Mouse (Mus musculus): ENCODE data around the gene Treh.
A peak's percentile ranks its signal among the peaks of the same experiment; 100 is the strongest.

The Treh gene

GRCm38 (mm10) chr9:44715705-44716362 is 42.8 kb downstream of the Treh start:
- DNase-seq (ENCODE audit: low read depth, low spot score): no peak

DNA sequence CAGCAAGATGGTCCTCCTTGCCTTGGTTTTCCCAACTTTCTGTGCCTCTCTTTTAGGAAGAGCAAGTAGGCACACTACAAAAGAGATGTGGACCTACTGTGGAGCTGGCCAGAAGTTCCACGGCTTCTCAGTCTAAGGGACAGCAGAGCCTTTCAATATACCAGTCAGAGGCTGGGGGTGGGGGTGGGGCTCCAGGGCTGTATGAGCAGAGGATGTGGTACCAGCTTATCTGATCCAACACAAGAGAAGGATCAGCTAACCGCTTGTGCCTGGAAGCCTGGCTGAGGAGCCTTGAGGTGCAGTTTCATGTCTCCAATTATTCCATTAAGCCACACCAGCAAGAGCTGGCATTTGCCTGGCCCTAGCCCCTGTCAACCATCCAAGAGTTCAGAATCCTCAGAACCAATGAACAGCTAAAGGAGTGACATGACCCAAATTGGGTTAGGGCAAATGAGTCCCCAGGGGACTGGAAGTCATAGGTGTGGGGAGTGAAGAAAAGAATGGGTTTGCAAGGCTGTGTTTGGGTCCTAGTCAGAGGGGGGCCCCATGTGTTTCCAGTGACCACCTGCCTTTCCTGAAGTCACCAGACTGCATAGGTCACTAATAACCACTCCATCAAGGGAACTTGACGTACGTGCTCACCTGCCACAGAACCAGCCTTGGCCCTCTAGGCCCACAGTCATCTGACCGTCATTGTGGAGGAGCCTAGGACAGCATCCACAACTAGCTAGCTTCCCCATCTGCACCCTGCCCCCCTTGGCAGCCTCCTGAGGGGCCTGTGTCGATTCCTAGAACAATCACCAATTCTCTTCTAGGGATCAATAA is 44.2 kb downstream of the Treh start:
- no peak for DNase-seq (ENCODE audit: low read depth, low spot score)

DNA sequence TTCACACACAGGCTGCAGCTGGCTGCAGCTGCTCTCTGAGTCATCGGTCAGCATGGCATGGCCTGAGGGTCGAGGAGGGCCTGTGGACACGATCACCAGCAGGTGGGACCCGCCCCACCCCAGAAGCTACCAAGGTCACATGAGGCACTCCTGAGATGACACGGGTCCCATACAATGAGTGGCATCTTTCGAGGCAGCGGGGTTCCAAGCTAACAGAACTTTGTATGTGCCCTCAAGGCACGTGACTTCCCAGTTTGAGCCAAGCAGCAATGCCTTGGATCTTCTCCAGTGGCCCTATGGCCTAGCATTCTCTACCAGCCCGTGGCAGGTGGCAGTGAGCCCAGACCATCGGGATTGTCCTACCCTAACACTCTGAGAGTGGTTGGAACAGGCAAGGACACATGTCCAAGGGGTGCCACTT is 44.8 kb downstream of the Treh start:
- no peak for DNase-seq (ENCODE audit: low read depth, low spot score)

DNA sequence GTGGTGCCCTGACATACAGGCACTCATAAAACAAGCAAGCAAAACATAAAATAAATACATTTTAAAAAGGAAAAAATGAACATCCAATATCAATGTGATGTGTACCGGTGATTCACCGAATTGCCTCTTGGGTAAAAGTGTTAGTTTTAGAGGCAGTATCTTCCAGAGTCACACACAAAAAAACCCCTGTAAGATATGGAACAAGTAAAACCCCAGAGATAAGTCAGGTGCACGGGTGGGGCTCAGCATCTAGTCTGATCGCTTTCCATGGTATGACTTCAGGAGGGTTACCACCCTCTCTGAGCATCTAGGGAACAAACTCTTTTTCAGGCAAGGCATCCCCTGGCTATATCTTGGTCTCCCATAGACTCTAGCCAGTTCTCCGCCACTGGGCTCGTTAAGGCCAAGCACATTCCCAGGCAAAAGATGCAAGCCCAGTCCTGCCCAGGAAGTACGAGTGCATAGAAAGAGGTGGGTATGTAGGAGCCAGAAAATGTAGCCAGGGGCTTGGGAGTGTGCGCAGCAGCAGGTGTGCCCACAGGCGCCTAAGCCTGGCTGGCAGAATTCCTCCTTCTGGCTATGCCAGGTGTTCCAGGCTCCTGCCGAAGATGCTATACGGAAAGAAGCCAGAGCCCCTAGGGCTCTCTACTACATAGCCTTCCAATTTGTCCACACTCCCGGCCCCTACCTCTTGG is 46.1 kb downstream of the Treh start:
- DNase-seq (ENCODE audit: low read depth, low spot score): no peak

DNA sequence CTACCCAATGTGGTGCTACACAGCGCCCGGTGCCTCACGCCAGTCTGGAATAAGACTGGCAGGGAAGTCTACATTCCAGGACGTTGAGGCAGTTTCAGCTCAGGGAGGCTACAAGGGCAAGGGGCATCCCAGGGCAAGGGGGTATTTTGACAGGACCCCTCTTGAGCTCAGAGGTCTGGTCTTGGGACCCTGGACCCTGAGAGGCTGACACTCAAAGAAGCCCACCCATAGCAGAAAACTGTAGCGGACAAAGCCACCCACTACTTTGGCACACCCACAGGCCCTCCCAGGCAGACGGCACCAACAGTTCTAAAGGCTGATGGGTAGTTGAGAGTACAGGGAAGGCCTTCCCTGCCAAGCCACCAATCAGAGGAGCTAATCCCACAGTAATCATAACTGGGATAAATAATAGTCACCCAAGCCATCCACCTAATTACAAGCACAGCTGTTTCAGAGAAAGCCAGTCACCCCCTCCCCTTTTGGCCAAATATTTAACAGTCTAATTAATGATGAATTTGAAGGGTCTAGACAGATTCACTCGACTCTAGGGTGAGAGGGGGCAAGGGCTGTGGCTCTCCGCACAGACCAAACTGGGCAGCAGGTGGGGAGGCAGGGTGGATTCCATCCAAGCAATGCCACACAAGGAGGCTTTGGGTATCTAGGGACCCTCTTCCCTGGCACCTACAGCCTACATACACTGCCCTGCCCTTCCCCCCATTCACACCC is 46.8 kb downstream of the Treh start:
- DNase-seq (ENCODE audit: low read depth, low spot score): no peak

DNA sequence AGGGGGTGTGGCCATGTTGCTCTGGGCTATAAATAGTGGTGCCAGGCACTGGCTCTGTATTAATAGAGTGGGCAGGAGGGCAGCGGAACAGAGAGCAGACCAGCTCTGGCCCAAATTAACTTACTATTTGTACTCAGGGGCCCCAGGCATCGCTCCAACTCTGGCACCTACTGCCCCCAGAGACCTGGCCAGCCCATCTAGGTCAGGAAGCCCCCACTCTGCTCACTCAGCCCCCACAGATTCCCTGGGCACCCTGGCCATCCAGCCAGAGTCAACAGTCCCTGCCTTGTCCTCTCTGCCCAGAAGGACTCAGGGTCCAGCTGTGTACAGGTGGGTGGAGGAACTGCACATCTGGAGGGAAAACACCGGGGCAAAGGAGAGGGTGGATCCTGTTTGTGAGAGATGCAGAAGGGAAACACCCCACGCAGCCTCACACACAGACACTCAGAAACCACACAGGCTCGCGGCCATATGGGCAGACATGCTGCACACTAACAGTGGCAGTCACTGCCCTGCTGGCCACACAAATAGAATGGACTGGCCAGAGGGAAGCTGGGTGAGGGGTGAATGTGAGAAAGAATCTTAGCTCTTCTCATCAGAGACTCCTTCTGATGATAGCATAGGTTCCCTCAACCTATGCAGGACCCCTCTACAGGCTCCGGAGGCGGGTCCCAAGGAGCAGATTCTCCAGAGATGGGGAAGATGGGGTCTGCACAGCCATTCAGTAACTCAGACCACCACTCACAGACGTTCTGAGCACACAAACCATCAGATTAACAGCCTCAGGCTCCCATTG is 47.5 kb downstream of the Treh start:
- no peak for DNase-seq (ENCODE audit: low read depth, low spot score)

DNA sequence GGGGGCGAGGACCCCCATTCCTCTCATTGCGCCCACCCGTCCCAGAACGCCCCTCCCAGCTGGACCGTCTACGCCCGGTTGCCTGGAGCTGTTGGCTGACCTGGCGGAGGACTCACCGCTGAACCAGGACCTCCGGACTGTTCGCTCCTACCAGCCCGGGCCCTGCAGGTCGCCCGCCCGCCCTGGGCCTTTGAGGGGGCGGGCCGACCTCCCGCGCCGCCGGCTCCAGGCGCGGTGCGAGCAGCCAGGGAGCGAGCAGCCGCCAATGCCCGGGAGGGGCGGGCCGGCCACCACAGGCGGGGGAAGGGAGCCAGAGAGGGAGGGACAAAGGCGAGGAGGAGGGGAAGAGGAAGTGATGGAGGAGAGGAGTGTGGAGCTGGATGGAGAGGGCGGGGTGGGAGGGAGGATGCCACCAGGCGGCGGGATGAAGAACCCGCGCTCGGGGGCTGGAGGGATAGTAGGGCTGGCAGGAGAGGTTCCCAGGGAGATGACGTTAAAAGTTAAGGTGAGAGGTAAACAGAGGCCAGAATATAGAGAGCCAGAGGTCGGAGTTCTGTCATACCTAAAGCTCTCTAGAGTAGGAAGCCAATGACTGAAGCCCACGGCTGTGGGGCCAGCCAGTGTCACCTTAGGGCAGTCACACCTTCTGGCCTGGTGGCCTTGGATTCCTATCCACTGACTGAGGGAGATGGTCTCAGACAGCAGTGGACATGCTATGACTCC is 48.3 kb downstream of the Treh start:
- DNase-seq (ENCODE audit: low read depth, low spot score): peak; percentile 49

GRCm38 (mm10) chr9:44721877-44722186 is 48.8 kb downstream of the Treh start:
- no peak for DNase-seq (ENCODE audit: low read depth, low spot score)

- DNase-seq (ENCODE audit: low read depth, low spot score): no peak
These were observed 49.5 kb downstream of the Treh start for GRCm38 (mm10) chr9:44722575-44722974.

DNA sequence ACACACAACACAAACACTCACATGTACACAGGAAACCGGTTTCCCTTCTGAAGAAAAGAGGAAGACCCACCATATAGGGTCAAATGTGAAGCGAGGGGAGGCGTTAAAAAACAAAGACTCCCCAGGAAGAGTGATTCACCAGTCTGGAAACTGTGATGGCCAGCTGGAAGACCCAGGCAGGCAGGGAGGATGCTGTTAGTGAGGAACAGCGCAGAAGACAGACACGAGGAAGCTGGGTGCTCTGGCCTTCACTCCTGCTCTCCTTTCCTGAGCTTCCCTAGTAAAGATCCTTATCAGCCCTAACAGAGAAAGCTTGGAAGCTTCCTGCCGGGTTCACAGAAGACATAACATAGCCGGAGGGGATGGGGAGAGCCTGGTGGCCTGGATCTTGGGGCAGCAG is 50.0 kb downstream of the Treh start:
- DNase-seq (ENCODE audit: low read depth, low spot score): no peak

DNA sequence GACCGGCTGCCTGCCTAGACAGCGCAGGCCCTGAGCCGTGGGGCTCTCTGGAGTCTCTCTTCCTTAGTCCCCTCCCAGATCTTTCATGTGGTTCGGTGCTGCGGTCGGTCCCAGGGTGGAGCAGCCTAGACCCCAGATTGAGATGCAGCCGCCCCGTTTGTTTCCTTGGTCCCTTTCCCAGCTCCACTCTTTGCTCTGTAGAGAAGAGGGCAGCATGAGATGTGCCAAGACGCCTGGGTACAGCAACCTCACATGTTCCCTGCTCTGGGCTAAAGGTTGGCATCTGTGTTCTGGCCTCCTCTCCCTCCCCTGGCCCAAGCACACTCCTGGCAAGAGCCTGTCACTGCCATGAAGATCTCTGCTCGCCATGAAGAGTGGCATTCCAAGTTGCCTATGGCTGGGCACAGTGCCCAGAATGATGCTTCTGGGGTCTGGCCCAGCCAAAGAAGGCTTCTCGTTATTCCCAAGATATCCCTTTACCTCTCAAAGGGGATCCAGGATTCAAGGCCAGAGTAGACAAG is 50.5 kb downstream of the Treh start:
- no peak for DNase-seq (ENCODE audit: low read depth, low spot score)

GRCm38 (mm10) chr9:44724223-44724622 is 51.2 kb downstream of the Treh start:
- DNase-seq (ENCODE audit: low read depth, low spot score): no peak

DNA sequence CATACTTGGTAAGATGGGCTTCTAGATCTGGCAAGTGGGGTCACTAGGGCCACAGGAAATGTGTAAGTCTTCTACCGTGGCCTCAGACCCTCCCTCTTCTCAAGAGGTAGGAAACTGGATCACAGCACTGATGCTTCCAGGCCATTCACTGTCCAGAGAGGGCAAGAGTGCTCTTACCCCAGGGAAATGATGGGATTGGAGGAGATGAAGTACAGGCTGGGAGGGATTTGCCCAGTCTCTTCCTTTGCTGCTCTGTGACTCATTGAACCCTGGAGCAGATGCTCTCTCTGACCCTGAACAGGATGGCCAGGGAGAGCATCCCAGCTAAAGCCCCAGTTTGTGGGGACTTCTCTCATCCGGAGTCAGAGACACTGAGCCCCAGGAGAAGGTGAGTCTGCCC is 51.6 kb downstream of the Treh start:
- no peak for DNase-seq (ENCODE audit: low read depth, low spot score)

DNA sequence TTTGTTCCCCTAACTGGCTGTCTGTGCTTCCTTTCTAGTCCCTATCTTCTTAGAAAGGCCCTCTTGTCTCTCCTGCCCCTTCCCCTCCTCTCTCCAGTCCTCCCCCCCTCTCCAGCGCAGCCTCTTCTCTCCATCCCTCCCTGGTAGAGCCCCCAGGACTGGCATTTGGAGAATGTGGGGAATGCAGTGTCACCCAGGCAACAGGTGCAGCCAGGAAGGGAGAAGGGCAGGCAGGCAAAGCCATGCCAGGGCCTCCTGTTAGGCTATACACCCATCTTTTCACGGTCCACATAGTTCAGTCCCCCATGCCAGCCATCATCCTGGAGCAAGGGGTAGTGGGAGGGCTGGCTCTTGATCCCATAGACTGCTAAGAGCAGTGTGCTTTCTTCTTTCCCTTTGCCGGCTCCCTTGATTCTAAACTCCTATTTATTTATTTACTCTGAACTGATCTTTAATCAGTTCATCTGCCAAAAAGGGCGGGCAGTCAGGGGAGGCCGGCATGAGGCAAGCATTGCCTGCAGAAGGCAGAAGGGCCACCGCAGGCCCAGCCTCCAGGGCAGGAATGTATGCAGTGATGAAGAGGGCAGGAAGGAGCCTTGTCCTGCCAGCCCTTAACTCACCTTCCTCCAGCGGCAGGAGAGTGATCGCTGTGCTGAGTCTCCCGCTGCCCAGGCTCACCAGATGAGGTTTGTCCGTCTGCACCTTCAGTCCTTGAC is 53.6 kb downstream of the Treh start:
- DNase-seq (ENCODE audit: low read depth, low spot score): no peak

GRCm38 (mm10) chr9:44727441-44727840 is 54.4 kb downstream of the Treh start:
- DNase-seq (ENCODE audit: low read depth, low spot score): no peak

GRCm38 (mm10) chr9:44732130-44732549 is 59.1 kb downstream of the Treh start:
- no peak for DNase-seq (ENCODE audit: low read depth, low spot score)

DNA sequence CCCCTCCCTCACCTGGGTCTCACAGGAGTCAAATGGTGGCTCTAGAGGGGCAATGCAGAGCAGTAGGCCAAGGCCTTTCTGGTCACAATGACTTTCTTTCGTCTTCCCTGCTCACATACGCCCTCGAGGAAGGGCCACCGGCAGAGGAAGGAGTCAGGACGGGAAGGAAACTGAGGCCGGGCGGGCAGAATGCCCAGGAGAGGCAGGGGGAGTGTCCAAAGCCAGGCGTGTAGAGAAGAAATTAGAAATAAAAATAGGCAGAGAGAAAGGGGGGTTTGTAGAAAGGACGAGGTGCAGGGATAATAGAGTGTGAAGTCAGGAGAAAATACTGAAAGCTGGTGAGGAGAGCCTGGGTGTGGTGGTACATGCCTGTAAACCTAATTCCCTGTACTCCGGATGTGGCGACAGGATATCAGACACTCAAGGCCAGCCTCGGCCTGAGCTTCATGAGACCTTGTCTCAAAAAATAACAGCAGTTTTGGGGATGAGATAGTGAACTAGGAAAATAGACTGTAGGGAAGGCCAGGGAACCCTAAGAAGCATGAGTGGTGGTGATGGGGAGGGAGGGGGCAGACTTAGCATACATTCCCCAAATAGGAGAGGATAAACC is 60.0 kb downstream of the Treh start:
- DNase-seq (ENCODE audit: low read depth, low spot score): no peak

DNA sequence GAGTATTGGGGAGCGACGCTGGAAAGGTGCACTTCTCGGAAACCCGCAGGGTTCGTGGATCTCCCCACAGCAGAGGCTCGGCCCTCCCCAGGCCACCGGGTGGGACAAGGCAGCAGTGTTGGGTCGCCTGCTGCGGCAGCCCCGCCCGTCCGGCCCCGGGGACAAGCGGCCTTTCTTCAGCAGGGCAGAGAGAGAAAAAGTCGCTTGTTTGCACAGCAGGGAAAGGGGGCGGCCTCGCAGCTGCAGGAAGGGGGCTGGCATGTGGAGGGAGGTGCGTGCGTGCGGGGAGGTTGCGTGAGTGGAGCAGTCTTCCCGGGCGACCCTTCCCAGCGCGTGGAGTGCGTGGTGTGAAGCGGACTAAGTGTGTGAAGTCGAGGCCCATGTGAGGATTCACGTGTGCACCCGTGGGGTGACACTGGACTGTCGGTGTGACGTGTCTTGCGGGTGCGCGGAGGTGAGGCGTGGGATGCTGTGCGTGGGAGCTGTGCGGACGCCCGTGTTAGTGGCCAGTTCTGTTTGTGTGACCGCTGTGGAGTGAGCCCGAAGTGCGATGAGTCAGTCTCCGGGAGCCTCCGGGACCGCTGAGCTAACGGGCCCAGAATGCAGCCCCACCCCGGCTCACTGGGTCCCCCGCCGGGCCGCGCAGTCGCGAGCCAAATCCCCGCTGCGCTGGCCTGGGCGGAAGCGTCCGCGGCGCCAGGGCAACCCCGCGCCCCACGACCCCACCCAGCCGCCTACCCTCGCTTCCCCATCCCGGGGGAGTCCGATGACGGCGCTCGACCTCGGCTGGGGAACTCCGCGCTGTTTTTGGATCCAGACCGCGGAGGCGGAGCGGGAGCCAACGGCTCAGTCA is 60.9 kb downstream of the Treh start:
- no peak for DNase-seq (ENCODE audit: low read depth, low spot score)

All from retina, postnatal 7 days (tissue).